15 mouse cellular contexts compared by ENCODE assay signal in the genomic region with DNA sequence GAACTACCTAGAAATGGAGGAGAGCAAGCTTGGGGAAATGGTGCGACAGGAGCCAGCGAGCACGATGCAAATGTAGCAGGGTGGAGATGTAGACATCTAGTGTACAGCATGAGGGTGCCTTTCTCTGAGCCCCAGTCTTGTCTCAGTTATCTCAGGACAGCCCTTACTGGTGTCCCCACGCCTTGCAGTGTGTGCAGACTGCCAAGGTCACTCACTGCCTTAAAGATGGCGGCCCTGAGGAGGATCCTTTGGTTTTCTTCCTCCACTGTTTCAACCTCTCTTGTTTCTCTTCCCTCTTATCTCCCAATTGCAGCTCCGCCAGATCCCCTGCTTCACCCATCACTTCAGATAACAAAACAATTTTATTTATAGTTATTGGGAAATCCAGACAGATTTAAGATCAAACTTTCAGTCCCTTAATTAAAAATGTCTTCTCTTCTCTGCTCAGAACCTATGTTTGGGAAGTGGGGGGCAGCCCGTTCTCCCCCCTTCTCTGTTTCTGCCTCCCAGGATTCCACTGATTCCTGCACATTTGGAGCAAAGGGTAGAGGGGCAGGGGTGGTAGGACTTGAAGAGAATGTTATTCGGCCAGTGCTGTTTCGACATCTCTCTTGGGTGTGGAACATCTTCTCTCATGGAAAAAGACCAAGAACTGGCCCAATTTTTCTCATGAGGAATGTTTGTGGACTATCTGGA.
"Had no signal": no experiment of that assay in that cellular context is flagged by ENCODE, and none has a peak within 500 bp of the region (broad histone marks: within the 10 kb centered on the region; RNA-seq: fewer than 3 reads in every experiment).

No protein-coding gene starts in this region.

- H3K4me1 ChIP-seq: midbrain, embryonic 10.5 days had no signal

- DNase-seq: kidney, adult 8-10 months; kidney, postnatal 36 days; layer of hippocampus, adult 9-11 months; layer of hippocampus, postnatal 36 days; left cerebral cortex, postnatal 4 days; right cerebral cortex, adult 18-20 months; right cerebral cortex, postnatal 25 days; thymus, postnatal 36 days had no signal

- H3K4me3 ChIP-seq: limb, embryonic 13.5 days; midbrain, embryonic 10.5 days had no signal

- H3K9ac ChIP-seq: limb, embryonic 13.5 days; liver, embryonic 14.5 days had no signal

- H3K4me2 ChIP-seq: limb, embryonic 13.5 days had no signal

- H3K9me3 ChIP-seq: limb, embryonic 13.5 days; midbrain, embryonic 10.5 days had no signal

- H3K27me3 ChIP-seq: limb, embryonic 13.5 days had no signal

- ATAC-seq: inflammation-experienced regulatory T-cells, adult 6 months; intestine, postnatal 0 days had no signal

- H3K27ac ChIP-seq: kidney, postnatal 0 days; limb, embryonic 13.5 days; liver, embryonic 14.5 days; macrophage; midbrain, embryonic 10.5 days had no signal

- H3K36me3 ChIP-seq: limb, embryonic 13.5 days; midbrain, embryonic 10.5 days had no signal
